Mouse (Mus musculus): ENCODE measurements at regions not wholly inside any gene's neighbourhood (a gene's known extent, or its start where the extent isn't known, plus 50 kb on each side); places are given as distances from the start of the nearest gene placed in this dataset.

DNA sequence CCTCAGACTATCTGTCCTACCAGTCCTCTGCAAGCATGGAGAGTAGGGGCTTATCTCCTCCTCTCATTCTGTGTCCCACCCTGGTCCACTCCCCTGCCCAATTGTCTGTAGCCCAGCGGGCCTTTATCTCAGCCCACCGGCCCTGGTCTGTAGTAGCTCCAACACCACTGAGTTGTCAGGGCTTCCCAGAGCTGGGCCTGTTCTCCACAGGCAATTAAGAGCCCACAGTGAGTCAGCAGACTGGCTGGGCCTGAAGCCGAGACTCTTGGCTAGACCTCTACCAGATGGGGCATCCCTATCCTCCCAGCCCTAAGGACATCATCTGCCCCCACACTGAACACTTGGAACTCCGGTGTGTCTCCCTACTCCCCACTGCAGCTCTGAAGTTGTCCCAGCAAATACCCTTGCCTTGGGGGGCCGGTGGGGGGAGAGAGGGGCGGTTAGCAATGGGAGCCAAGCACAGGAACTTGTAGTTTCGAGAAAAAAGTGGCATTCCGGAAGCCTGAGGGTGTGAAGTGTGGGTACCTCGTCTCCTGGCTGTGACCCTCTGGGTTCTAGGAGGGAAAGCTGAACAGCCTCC lies 64.7 kb upstream of the Dlg1 start:
- no peak for DNase-seq (ENCODE audit: low spot score)

DNA sequence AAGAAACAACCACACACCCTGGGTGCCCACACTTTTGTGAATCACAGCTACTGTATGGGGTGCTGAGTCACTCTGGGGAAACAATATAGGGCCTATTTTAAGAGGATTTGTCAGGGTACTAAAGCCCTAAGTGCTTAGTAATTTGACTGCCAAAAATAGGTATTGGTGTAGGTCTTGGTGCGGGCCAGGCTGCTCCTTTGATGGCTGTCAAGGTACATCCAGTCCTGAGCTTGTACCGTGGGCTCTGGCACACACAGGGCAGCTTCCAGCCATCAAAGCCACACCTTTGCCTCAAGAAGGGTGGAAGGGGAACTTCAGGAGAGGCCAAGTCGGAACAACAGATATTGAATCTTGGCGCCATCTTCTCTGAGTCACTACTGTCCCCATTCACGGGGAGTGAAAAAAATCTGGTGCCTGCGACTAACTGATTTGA lies 64.2 kb upstream of the Dlg1 start:
- no peak for DNase-seq (ENCODE audit: low spot score)

DNA sequence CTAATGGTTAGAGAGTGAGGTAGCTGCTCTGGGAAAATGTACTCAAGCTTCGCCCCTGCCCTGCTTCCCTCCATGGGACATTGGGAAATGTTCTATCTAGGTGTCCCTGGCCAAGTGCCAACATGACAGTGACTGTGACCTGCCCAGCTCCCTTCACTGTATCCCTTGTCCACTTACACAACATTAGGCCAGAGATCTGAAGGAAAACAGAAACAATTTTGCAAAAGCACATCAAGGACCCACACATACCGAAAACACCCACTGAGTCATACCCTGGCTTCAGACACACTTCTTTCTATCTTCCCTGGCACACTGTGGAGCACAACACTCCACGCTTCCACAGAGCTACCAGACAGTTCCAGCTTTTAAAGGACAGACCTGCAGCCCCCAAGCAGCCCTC lies 62.0 kb upstream of the Dlg1 start:
- DNase-seq (ENCODE audit: low spot score), result no peak

DNA sequence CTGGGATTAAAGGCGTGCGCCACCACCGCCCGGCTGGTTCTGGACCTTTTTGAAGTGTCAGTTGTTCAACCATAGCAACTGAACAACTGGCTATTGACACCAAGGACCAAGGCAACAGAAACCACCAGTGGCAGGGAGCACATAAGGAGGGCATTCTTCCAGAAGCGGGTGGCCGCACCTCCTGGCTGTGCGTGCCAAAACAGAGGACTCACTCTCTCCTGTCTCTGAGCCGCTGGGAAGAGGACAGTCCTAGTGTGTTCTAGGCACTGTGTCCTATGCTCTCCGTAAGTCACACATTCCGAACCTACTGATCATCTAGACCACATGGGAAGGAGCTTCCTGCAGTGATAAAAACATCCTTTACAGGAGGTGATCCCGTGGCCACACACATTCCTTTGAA lies 60.1 kb upstream of the Dlg1 start:
- DNase-seq (ENCODE audit: low spot score), result no peak

DNA sequence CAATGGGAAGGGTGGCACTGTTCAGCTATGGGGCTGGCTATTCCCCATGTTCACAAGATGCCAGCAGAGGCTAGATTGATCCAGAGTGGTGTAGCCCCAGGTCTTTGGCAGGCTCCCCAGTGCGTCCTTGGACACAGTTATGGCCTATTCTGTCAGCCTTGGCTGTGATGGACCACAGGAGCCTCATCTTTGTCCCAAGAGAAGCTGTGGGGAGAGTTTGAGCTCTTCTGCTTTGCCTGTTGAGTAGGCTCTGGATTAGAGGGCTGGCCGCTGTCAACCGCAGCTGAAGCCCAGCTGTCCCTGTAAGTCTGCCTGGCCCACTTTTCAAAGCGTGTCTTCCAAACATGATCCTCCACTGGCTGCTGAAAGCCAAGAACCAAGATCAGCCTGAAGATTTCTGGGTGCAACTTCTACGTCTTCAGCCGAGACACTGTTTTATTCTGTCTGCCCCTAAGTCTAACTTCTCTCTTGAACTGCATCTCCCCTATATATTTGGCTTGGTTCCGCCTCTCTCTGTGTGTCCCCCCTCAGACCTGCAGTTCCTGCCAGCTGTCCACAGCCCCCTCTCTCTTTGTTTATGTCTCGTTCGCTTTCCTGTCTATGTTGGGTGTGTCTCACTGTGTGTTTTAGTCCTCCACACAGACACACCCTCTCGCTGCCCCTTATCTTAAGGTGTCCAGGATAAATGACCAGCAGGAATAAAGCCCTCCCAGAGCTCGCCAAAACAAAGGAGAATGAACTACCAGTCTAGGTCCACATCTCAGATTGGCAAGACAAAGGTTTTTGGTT lies 56.7 kb upstream of the Dlg1 start:
- DNase-seq (ENCODE audit: low spot score), result no peak

DNA sequence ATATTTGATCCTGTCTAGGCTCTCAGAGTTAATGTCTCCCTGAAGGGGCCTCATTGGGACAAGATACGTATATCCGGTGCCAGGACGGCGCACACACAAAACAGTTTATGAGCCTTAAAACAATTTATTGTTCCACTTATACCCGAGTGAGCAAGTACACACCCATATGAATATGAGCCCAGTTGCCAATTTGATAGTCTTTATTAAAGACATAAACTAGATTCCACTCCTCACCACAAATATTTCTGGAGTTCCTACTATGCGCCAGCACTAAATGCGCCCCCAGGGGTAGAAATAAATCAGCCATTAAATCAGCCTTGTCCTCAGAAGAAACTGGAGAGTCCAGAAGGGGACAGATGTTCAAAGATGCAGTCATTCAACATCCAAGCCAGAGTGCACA lies 54.3 kb upstream of the Dlg1 start:
- DNase-seq (ENCODE audit: low spot score), result no peak

DNA sequence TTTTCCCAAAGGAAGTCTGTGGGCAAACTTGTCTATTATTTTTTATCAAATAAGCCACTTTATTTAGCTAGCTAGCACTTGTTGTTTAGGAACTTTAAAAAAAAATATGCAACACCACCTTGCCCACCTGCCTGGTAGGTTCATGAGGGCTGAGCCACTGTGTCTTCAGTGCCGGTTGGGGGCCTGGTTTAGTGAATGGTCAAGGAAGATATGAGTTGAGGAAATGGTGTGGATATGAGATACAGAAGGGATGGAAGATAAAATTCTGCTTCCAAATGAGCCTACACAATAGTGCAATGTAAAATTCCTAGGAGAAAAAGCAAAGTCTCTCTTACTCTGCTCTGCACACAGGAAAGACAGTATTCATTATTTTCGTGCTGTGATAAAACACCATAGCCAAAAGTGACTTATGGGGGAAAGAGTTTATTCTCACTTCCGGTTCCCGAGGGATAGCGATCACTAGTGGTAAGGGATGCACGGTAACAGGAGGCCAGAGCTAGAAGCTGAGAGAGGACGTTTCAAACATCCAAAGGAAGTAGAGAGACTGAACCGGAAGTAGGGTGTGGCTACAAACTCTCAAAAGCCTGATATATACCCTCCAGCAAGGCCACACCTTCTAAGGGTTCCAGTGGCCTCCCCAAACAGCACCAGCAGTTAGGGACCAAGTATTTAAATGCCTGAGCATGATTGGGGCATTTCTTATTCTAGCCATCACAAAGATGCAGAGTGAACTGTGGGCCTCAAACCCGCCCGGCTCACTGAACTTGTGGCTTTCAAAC lies 53.7 kb upstream of the Dlg1 start:
- no peak for DNase-seq (ENCODE audit: low spot score)

Measured in ovary, postnatal 14 days (tissue).